Mouse (Mus musculus) thymus, adult 18-20 months (tissue): Measurements from ENCODE around the gene Ano1.

Source experiments
- DNase-seq, 2 experiments: peaks; one replicate each; pipeline ENCODE4 v3.0.0; 2022; ENCODE audit warnings: mixed read lengths in 2 of 2

Ano1 gene

GRCm38 (mm10) chr7:144751833-144752232 lies at the start of gene Ano1:
Gene Ano1, minus strand, starts transcription at chr7:144751974.
- no peak for DNase-seq

GRCm38 (mm10) chr7:144798471-144798870 lies 46.7 kb upstream of the Ano1 start:
- no peak for DNase-seq

GRCm38 (mm10) chr7:144796986-144797735 lies 45.4 kb upstream of the Ano1 start:
- DNase-seq, result no peak

GRCm38 (mm10) chr7:144795976-144796474 lies 44.3 kb upstream of the Ano1 start:
- DNase-seq, result no peak

GRCm38 (mm10) chr7:144793296-144793695 lies 41.5 kb upstream of the Ano1 start:
- DNase-seq, result no peak

- DNase-seq, result no peak
Observed at GRCm38 (mm10) chr7:144791426-144791825, 39.7 kb upstream of the Ano1 start.

- no peak for DNase-seq
Observed at GRCm38 (mm10) chr7:144789601-144790556, 38.1 kb upstream of the Ano1 start.

GRCm38 (mm10) chr7:144788631-144789030 lies 36.9 kb upstream of the Ano1 start:
- DNase-seq, result no peak

- no peak for DNase-seq
Observed at GRCm38 (mm10) chr7:144787501-144787900, 35.7 kb upstream of the Ano1 start.

- DNase-seq, result no peak
Observed at GRCm38 (mm10) chr7:144786571-144786970, 34.8 kb upstream of the Ano1 start.

- no peak for DNase-seq
Observed at GRCm38 (mm10) chr7:144784176-144784575, 32.4 kb upstream of the Ano1 start.

GRCm38 (mm10) chr7:144782402-144782801 lies 30.6 kb upstream of the Ano1 start:
- DNase-seq, result no peak

- no peak for DNase-seq
Observed at GRCm38 (mm10) chr7:144781337-144781736, 29.6 kb upstream of the Ano1 start.

GRCm38 (mm10) chr7:144780190-144780589 lies 28.4 kb upstream of the Ano1 start:
- no peak for DNase-seq

- no peak for DNase-seq
Observed at GRCm38 (mm10) chr7:144779691-144780090, 27.9 kb upstream of the Ano1 start.

GRCm38 (mm10) chr7:144777805-144778204 lies 26.0 kb upstream of the Ano1 start:
- DNase-seq, result no peak

GRCm38 (mm10) chr7:144775804-144776447 lies 24.2 kb upstream of the Ano1 start:
- peak; percentile 18 to 22 for DNase-seq

GRCm38 (mm10) chr7:144775214-144775613 lies 23.4 kb upstream of the Ano1 start:
- DNase-seq, result no peak

GRCm38 (mm10) chr7:144774283-144774682 lies 22.5 kb upstream of the Ano1 start:
- DNase-seq, result no peak

GRCm38 (mm10) chr7:144770116-144770515 lies 18.3 kb upstream of the Ano1 start:
- DNase-seq, result no peak

- no peak for DNase-seq
Observed at GRCm38 (mm10) chr7:144769434-144770080, 17.8 kb upstream of the Ano1 start.

GRCm38 (mm10) chr7:144768845-144769244 lies 17.1 kb upstream of the Ano1 start:
- DNase-seq, result no peak
